Mouse (Mus musculus) splenic B cell, adult 2 months (primary cell): Measurements from ENCODE around the gene Ly6g6d.

Experiments
- DNase-seq: peaks from one replicate; pipeline ENCODE4 v3.0.0-alpha.2; 2011; ENCODE audit warnings: low read depth, low spot score
- H3K27me3 ChIP-seq: 2 replicates; pipeline ENCODE4 v1.6.1; 2012; ENCODE audit warnings: mild to moderate bottlenecking, low read length, moderate library complexity, mixed read lengths; ENCODE audit not compliant: control insufficient read depth, poor library complexity, insufficient read depth, severe bottlenecking
- H3K36me3 ChIP-seq: 2 replicates; pipeline ENCODE4 v1.6.1; 2012; ENCODE audit warnings: mild to moderate bottlenecking, low read length, moderate library complexity, mixed read lengths; ENCODE audit not compliant: control insufficient read depth, poor library complexity, insufficient read depth, severe bottlenecking

Ly6g6d gene

DNA sequence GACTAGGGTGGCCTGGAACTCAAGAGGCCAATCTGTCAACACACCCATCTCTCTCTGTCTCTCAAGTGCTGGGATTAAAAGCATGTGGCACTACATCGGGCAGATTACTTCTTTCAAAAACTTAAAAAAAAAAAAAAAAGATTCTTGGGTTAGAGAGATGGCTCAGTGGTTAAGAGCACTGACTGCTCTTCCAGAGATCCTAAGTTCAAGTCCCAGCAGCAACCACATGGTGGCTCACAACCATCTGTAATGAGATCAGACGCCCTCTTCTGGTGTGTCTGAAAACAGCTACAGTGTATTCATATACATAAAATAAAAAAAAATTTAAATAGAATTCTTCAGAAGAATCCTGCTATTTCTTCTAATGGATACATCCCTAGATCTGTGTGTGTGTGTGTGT lies 10.3 kb upstream of the Ly6g6d start:
- no peaks in the 10 kb centered on the region for H3K27me3 ChIP-seq
- DNase-seq, result peak; percentile 29
- H3K36me3 ChIP-seq, result peaks cover 1% of the 10 kb centered on the region; the same call in 1 of the 2 replicates

DNA sequence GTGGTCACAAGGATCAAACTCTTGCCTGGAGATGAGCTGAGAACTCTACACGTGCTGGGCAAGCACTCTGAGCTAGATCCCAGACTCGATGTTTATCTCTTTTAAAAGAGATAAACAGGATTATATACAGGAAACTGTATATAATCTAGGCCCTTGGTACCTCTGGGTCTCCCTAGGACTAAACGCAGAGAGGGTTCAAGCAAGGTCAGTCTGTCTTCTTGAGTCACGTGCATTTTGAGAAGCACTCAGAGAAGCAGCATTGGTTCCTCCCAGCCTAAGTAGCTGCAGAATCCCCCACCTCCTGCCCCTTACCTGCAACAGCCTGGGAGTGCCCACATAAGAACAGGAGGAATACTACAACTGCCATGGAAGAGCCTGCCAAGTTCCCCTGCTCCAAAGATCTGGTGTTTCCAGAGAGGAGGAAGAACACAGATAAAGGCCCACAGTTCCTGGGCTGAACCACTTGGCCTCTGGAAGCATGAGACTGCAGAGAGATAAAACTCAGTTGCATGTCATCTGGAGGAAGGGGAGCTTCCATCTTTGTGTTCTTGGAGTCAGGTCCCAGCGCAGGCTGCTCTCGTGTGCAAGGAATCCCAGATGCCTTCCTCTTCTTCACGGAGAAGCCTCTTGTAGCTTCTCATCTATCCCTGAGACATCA lies 7.5 kb upstream of the Ly6g6d start, which contains the start of gene Ly6g6f:
Gene Ly6g6f, minus strand, starts transcription at position 403 of the 658 bp plus-strand sequence.
- no peak for DNase-seq
- Histone ChIP-seq H3K27me3 (no peaks in the 10 kb centered on the region), H3K36me3 (no peaks in the 10 kb centered on the region)

DNA sequence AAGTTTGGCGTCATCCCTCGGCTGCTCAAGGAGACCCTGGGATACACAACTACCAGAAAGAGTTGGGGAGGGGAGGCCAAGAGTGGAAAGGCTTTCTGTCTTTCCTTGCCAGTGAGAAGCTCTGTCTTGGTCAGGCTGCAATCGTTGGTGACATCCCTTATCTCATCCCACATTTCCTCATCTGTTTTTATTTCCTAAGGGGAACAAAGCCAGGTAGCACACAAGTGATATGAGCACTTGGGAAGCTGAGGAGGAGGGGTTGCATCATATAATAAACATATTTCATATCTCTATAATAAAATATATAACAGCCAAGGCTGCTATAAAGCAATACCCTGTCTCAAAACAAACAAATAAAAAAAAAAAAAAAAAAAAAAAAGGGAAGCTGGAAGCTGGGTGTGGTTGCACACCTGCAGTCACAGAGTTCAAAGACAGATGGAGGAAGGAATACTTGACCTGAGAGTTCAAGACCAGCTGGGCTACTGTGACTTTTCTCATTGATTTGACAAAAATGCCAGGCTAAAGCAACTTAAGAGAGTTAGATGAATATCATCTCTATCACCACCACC lies 6.1 kb upstream of the Ly6g6d start:
- Histone ChIP-seq H3K27me3 (no peaks in the 10 kb centered on the region), H3K36me3 (no peaks in the 10 kb centered on the region)
- no peak for DNase-seq

- no peaks in the 10 kb centered on the region for H3K27me3 ChIP-seq
- DNase-seq, result no peak
Observed at GRCm38 (mm10) chr17:35082841-35083576, 5.1 kb upstream of the Ly6g6d start.

DNA sequence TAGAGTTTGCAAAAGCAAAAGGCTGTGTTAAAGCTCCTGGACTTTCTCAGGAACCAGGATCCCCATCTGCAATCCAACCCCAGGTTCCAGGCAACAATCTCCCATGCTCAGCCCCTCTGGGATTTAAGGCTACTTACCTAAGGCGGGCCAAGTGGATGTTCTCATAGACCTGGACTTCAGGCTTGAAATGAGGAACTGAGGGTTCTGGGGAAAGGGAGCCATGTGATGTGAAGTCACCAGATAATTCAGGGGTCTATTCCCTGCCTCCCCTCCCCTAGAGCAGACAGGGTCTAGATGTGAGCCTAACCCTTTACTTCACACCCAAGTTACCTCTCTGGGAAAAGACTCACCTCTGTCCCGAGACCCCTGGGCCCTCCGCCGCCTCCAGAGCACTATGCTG lies 2.8 kb upstream of the Ly6g6d start:
- no peak for DNase-seq
- no peaks in the 10 kb centered on the region for H3K36me3 ChIP-seq
- H3K27me3 ChIP-seq, result no peaks in the 10 kb centered on the region; the same call in 1 of the 2 replicates

More at GRCm38 (mm10) chr17:35082841-35083576, 5.1 kb upstream of the Ly6g6d start:
- H3K36me3 ChIP-seq, result no peaks in the 10 kb centered on the region

DNA sequence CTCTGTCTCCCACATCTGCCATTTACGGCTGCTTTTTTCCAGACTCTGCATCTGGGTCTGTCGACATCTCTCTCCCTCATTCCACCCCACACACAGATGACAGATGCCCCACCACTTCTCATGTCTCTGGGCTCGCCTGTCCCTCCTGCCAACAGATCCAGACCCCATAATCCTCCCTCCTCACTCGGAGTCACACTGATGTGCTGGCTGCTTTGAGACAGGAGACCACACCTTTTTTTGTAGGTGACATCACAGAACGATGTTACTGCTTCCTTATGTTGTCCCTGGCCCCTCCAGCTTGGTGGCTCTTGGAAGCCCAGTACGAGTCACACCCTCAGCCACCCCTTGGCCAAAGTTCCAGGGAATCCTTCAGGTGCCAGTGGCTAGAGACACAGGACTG lies 2.4 kb upstream of the Ly6g6d start:
- Histone ChIP-seq H3K27me3 (no peaks in the 10 kb centered on the region; the same call in 1 of the 2 replicates), H3K36me3 (no peaks in the 10 kb centered on the region)
- no peak for DNase-seq

DNA sequence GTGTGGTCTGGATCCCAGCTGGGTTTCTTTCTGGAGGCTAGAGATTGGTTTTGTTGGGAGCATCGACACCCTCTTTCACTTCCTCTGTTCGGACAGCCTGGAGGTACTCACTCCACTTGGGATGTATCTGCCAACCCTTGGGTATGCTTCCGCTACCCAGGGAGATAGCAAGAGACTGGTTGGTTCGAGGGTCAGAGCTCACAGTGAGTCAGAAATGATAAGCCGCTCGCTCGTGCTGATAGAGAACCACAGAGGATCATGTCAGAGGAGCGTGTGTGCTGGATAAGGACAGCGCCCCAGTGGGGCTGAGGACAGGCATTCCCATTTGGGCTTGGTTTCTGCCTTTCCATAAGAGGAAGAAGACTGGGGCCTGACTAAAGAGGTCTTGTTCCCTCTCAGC lies 1.9 kb upstream of the Ly6g6d start:
- Histone ChIP-seq H3K27me3 (no peaks in the 10 kb centered on the region; the same call in 1 of the 2 replicates), H3K36me3 (no peaks in the 10 kb centered on the region)
- DNase-seq, result no peak

DNA sequence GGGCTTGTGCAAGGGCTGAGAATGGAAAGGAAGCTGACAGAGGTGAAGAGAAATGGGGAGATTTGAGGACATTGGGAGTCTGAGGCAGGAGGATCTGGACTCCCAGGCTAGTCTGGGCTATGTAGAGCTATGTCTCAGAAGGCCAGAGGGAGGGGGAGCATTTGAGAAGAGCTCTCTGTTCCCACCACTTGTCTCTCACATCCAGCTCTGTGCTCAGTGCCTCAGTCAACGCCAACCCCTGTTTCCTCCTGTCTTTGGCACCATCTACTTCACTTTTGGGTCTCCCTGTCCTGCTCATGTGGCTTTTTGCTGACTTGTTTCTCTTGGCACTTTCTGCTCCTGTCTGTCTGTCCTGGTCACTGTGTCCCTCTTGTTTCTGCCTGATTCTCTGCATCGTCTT lies 580 bp downstream of the Ly6g6d start:
- DNase-seq, result no peak
- Histone ChIP-seq H3K36me3 (no peaks in the 10 kb centered on the region), H3K27me3 (no peaks in the 10 kb centered on the region; the same call in 1 of the 2 replicates)

DNA sequence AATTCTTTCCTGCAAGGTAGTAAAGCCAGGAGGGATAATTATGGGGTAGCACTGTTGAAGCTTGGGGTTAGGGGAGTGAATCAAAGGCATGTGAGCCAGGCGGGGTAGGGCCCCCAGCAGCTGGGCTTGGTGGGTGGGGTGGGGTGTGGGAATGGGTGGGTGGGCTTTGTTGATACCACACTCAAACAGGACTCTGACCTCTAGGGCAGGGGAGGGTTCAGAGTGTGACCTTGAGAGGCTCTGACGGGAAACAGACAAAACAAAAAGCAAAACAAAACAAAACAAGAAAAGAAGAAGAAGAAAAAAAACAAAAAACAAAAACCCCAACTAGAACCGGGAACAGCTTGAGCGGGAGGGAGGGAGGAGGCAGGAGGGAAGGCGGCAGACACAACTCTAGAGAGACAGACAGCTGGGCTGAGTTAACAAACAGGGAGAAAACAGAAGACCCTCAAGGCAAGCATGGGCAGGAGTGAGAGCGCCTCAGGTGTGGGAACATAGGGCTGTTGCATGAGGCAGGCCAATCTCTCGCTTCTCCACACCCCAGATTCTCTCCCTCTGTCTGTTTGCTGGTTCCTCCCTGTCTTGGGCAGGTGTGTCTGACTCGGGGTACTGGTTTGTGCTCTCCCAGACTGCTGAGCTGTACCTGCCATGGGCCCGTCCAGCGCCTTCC lies 1.2 kb downstream of the Ly6g6d start, which contains the start of gene Ly6g6e:
Gene Ly6g6e, plus strand, starts transcription at position 396 of the 670 bp plus-strand sequence.
- H3K27me3 ChIP-seq, result no peaks in the 10 kb centered on the region; the same call in 1 of the 2 replicates
- no peak for DNase-seq
- no peaks in the 10 kb centered on the region for H3K36me3 ChIP-seq

DNA sequence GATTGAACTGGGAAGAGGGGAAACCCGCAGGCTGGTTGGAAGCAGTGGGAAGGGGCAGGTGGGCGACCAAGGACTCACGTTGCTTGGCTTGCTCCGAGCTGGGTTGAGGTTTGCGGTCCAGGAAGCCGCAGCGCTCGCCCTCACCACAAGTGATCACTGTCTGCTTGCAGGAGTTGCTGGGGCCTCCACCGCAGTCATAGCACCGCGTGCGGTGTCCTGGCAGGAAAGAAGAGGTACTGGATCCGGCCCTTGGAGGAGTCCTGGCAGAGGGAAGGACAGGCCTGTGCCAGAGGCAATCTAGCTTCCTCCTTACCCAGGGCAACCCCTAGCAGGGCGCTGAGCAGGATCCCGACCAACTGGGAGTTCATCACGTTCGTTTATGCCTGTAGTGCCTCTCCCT lies 3.8 kb downstream of the Ly6g6d start:
- no peaks in the 10 kb centered on the region; the same call in 1 of the 2 replicates for H3K27me3 ChIP-seq
- no peak for DNase-seq
- no peaks in the 10 kb centered on the region for H3K36me3 ChIP-seq

DNA sequence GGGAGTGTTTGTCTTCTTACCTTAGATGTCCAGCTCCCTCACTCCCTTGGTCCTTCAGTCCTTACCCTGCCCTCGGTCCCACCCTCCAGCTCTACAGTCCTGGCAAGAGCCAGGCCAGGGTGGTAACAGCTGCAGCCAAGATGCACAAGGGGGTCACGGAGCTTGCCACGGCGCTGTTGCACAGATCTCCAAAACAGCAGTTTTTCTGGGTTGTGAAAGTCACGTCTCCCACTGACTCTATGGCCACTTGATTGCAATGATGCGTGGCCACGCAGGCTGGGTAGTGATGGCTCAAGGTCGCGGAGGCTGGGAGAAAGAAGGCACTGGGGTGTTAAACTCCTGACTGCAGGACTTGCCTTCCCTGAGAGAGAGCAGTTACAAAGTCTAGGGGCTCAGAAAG lies 6.4 kb downstream of the Ly6g6d start:
- H3K36me3 ChIP-seq, result no peaks in the 10 kb centered on the region
- DNase-seq, result no peak
- no peaks in the 10 kb centered on the region for H3K27me3 ChIP-seq

GRCm38 (mm10) chr17:35070556-35071229 lies 7.2 kb downstream of the Ly6g6d start:
- H3K36me3 ChIP-seq, result no peaks in the 10 kb centered on the region
- H3K27me3 ChIP-seq, result no peaks in the 10 kb centered on the region
- DNase-seq, result no peak

DNA sequence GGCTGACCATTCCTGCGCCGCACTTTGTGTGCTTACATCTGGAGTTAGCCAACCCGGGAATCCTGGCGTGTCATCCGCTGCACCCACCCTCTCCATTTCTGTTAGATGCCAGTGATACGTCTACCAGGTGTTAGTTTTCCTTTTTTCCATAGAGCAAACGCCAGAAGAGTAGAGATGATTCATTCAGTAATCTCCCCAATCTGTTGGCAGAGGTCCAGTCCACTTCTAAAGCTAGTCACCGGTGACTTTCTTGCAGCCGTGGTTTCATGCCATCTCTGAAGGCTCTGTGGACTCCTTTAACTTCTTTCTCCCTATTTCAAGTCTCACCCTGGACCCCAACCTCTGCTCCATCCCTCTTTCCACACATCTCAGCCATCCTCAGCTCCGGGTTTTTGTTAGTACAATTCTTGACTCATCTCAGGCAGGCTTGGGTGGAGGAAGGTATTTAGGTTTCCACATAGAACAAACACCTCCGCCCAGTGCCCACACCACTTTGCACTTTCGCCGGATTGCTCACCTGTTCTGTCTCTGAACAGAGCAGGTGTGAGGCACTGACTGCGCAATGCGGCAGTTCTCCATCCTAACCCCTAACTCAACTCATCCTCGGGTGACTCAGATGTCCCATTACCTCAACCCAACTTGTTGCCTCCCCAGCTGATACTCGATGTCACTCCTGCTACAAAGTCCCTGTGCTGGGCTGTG lies 9.5 kb downstream of the Ly6g6d start:
- no peaks in the 10 kb centered on the region for H3K36me3 ChIP-seq
- H3K27me3 ChIP-seq, result no peaks in the 10 kb centered on the region
- no peak for DNase-seq

DNA sequence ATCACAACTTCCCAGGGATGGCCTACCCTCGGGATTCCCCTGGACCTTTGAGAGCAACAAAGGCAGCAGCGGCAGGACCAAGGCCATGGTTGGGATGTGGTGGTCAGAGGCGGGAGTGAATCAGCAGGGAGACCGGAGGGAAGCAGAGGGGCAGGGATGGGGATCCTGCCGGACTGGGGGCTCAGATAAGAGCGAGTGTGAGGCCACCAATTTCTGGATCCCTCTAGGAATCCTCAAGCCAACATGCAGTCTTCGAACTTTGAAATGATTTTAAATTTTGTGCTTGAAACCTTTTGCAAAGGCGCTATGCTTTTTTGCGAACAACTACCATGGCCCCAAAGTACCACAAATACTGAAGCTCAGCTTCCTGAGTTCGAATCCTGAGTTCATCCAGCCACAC lies 11.8 kb downstream of the Ly6g6d start, which contains the start of gene Mpig6b:
Gene Mpig6b, minus strand, starts transcription at position 101 of the 400 bp plus-strand sequence.
- no peak for DNase-seq
- H3K27me3 ChIP-seq, result no peaks in the 10 kb centered on the region
- no peaks in the 10 kb centered on the region for H3K36me3 ChIP-seq
